Mouse (Mus musculus) embryonic facial prominence, embryonic 10.5 days (tissue): Measurements from ENCODE around the gene Nes. TPM values are rescaled to one million over a fixed set of nuclear protein-coding genes. Genes with fewer than 3 reads are reported as not detected.

Experiments
- DNase-seq: peaks from one replicate; pipeline ENCODE4 v3.0.0-alpha.2; 2017; ENCODE audit warnings: low spot score
- H3K27ac ChIP-seq: fragments of 300-500 bp; sonication (generic); replicated peaks from 2 replicates; pipeline ENCODE4 v1.5.1; 2016; ENCODE audit warnings: mild to moderate bottlenecking
- H3K27me3 ChIP-seq: fragments of 300-500 bp; sonication (generic); replicated peaks from 2 replicates; pipeline ENCODE4 v1.6.1; 2016; ENCODE audit warnings: low read depth, mild to moderate bottlenecking; ENCODE audit not compliant: poor library complexity, severe bottlenecking
- H3K36me3 ChIP-seq: fragments of 300-500 bp; sonication (generic); replicated peaks from 2 replicates; pipeline ENCODE4 v1.6.1; 2016; ENCODE audit warnings: mild to moderate bottlenecking, moderate library complexity
- H3K4me1 ChIP-seq: fragments of 300-500 bp; sonication (generic); 2 replicates; pipeline ENCODE4 v1.6.1; 2016
- H3K4me3 ChIP-seq: fragments of 300-500 bp; sonication (generic); 2 replicates; pipeline ENCODE4 v1.5.1; 2016; ENCODE audit warnings: mild to moderate bottlenecking, moderate library complexity
- H3K9me3 ChIP-seq: fragments of 300-500 bp; sonication (generic); 2 replicates; pipeline ENCODE4 v1.6.1; 2016; ENCODE audit warnings: mild to moderate bottlenecking
- WGBS: fragments of 180-500 bp; shearing (Covaris S2); methylation state at CpG from one replicate; pipeline ENCODE4 v1.1.7; 2016; 5-methylcytosine and 5-hydroxymethylcytosine counted together
- polyA plus RNA-seq: library from polyadenylated mRNA; unstranded; fragments of >200 nt; fragmentation: Nextera tagmentation; extraction: Ambion mirVana; gene quantifications from 2 replicates; pipeline ENCODE4 v1.2.1, GENCODE M21; 2016

Nes gene
- 35.3 and 46.2 TPM in 2 replicates for polyA plus RNA-seq

DNA sequence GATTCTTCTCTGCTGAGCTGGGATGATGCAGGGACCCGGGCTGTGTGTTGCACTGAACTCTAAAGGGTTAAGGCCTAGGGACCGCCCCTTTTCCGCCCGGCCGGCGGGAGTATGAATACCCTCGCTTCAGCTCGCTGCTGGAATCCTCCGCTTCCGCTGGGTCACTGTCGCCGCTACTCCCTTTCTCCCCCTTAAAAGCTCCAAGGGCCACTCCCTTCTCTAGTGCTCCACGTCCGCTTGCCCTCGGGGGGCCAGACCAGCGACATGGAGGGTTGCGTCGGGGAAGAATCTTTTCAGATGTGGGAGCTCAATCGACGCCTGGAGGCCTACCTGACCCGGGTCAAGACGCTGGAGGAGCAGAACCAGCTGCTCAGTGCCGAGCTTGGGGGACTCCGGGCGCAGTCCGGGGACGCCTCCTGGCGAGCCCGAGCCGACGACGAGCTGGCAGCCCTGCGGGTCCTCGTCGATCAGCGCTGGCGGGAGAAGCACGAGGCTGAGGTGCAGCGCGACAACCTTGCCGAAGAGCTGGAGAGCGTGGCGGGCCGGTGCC, at the start of gene Nes:
Gene Nes, plus strand, starts transcription at position 140 of the 550 bp plus-strand sequence.
- Histone ChIP-seq H3K9me3 (no peaks in the 10 kb centered on the region), H3K4me3 (peak within 1 kb of the TSS; percentile 77), H3K4me1 (peaks cover 56% of the 10 kb centered on the region), H3K27me3 (peaks cover 44% of the 10 kb centered on the region), H3K36me3 (peaks cover 26% of the 10 kb centered on the region), H3K27ac (peak within 1 kb of the TSS; percentile 84)
- peak; percentile 91 for DNase-seq
- under 1% methylated on average over 44 of the region's 44 CpGs for WGBS

DNA sequence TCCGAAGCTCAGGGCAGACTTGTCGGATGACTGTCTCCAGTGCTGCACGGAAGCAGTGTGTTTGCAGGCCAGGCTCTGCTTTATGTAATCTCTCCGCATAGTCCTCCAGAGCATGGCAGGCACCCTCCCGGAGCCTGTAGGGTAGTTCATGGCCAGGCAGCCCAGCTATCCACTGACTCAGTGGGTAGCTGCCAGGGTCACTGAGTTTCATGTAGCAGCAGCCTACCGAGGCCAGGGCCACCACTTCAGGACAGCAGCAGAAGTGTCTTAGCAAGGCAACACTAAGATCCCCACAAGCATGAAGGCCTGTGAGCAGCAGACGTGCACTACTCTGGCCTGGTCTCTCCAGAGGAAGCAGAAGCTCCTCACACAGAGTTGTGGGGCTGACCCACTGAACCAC, 45.9 kb upstream of the Nes start:
- no peak for DNase-seq
- Histone ChIP-seq H3K4me1 (peaks cover 19% of the 10 kb centered on the region), H3K36me3 (peaks cover 65% of the 10 kb centered on the region), H3K27me3 (no peaks in the 10 kb centered on the region), H3K27ac (no peak overlapping the region), H3K9me3 (no peaks in the 10 kb centered on the region), H3K4me3 (no peak overlapping the region)
- WGBS: 90% methylated on average over 7 of the region's 7 CpGs

DNA sequence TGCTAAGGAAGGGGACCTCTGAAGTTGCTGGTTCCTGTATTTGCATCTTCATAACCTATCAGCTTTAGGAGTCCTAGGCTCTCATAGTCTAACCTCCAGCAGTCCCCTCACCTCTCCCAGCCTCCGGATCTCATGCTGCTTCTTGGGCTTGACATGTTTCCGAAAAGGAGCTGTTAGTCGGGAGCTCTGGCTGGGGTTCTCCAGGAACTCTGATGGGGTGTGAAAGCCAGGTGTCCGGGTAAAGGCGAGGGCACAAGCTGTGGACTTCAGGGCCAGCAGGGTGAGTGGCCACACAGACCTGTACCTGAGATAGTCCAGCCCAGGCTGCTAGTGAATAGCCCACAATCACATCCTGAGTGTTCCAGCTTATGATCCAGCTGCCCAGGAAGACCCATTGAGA, 43.4 kb upstream of the Nes start:
- Histone ChIP-seq H3K36me3 (peaks cover 69% of the 10 kb centered on the region), H3K4me1 (peaks cover 32% of the 10 kb centered on the region), H3K27me3 (no peaks in the 10 kb centered on the region), H3K4me3 (no peak overlapping the region), H3K27ac (no peak overlapping the region), H3K9me3 (no peaks in the 10 kb centered on the region)
- DNase-seq: no peak
- WGBS: 95% methylated on average over 5 of the region's 5 CpGs

DNA sequence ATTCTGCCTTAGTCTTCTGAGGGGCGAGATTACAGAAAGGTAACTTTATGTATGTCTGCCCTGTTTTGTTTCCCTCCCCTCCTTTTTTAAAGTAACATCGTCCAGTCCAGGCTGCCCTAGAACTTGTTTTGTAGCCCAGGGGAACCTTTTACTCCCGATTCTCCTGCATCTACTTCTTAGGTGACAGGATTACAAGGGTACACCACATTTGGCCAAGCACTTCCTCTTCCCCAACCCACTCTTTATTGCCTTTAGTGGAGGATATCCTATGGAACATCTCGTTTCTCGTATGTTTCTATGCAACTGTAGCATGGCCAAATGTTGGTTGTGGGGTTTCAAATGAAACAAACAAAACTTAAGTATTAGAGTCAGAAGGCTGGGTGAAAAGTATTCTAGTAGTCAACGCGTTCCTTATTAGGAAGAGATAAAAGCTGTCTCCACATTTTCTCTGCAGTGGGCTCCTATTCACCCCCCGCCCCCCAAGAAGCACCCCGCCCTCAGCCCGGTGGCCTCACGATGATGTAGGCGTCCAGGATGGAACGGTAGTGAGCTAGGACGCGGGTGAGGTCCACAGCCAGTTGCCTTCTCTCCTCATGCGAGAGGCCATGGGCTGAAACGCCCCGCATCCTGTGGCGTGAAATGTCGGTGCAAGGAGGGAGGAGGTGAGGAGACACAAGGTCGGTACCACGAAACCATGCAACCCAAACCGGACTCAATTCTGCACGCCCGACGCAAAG, 41.4 kb upstream of the Nes start:
- Histone ChIP-seq H3K27me3 (no peaks in the 10 kb centered on the region), H3K27ac (peak overlapping the region; percentile 95), H3K36me3 (peaks cover 69% of the 10 kb centered on the region), H3K4me3 (peak overlapping the region; percentile 96), H3K4me1 (peaks cover 37% of the 10 kb centered on the region), H3K9me3 (no peaks in the 10 kb centered on the region)
- no peak for DNase-seq
- WGBS: 9% methylated on average over 26 of the region's 26 CpGs

DNA sequence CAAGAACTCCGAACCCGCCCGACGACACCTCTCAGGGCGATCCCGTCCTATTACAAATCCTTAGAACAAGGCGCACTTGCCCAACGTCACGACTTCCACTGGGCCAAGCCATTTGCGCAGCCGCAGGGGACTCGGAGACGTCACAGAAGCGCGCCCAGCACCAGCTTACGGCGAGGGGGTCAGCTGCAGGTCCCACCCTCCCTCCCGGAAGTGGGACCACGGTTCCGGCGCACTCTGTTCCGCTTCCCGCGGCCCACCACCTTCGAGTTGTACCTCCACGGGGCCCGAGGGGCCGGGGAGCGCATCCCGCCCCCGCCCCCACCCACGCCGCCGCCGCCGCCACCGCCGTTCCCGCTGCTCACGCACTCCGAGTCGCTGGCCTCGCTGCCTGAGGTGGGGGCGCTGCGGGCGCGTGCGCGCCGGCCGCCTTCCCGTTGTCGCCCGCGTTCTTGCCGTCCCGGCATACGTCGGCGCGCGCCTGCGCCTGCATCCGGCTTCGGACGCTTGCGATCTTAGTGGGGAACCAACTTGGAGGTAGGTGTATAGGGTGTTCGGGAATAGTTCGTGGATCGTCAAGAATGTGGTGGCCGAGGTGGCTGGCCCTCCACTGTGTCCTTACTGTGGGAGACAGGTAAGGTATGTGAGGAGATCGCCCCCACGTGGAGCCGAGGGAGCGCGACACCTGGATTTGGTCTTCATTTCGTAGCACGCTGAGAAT, 40.6 kb upstream of the Nes start, which contains the start of the genes Isg20l2 and Rrnad1:
Gene Isg20l2, plus strand, starts transcription at position 237 of the 718 bp plus-strand sequence.
Gene Rrnad1, minus strand, starts transcription at position 640 of the 718 bp plus-strand sequence.
- no peaks in the 10 kb centered on the region for H3K9me3 ChIP-seq
- DNase-seq: peak; percentile 98
- H3K27ac ChIP-seq: peak within 1 kb of the TSS; percentile 95
- peaks cover 40% of the 10 kb centered on the region for H3K4me1 ChIP-seq
- no peaks in the 10 kb centered on the region for H3K27me3 ChIP-seq
- H3K4me3 ChIP-seq: peak within 1 kb of the TSS; percentile 96
- peaks cover 69% of the 10 kb centered on the region for H3K36me3 ChIP-seq
- under 1% methylated on average over 78 of the region's 78 CpGs for WGBS

DNA sequence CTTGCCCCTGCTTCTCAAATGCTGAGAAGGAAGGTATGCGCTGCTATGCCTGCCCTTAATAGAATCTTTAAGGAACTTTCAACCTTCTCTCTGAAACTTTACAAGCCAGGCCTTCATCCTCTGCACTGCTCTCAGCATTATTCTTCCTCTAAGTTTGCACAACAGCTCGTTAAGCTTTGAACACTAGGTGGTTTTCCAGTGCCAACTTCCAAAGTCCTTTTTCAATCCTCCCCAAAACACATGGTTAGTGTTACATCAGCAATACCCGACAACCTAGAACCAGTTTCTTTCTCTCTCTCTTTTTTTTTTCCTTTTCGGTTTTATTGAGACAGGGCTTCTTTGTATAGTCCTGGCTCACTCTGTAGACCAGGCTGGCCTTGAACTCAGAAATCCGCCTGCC, 36.9 kb upstream of the Nes start:
- H3K36me3 ChIP-seq: peaks cover 80% of the 10 kb centered on the region
- no peak overlapping the region for H3K4me3 ChIP-seq
- WGBS: 84% methylated on average over 5 of the region's 5 CpGs
- H3K27ac ChIP-seq: no peak overlapping the region
- no peak for DNase-seq
- H3K9me3 ChIP-seq: no peaks in the 10 kb centered on the region
- H3K4me1 ChIP-seq: peaks cover 39% of the 10 kb centered on the region
- H3K27me3 ChIP-seq: no peaks in the 10 kb centered on the region

DNA sequence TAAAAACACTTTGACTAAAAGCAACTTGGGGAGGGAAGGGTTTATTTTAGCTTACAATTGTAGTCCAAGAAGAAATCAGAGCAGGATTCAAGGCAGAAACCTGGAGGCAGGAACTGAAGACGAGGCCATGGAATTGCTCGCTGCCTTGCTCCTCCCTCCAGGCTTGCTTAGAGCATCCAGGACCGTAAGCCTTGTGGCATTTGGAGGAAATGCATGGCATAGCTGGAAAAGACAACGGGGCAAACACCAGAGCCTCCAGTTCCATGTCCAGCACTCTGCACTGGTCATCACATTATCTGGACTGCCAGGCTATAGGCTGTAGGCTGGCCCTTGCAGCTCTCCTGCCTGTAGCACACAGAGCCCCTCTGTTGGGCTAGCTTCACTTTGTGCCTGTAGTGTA, 36.4 kb upstream of the Nes start:
- WGBS: 75% methylated on average over 4 of the region's 4 CpGs
- H3K27me3 ChIP-seq: no peaks in the 10 kb centered on the region
- DNase-seq: no peak
- 0 out of 2 replicates have a peak overlapping the region, but pooled peaks have one; percentile 3 for H3K4me3 ChIP-seq
- H3K9me3 ChIP-seq: no peaks in the 10 kb centered on the region
- peaks cover 84% of the 10 kb centered on the region for H3K36me3 ChIP-seq
- H3K4me1 ChIP-seq: peaks cover 35% of the 10 kb centered on the region
- no peak overlapping the region for H3K27ac ChIP-seq

DNA sequence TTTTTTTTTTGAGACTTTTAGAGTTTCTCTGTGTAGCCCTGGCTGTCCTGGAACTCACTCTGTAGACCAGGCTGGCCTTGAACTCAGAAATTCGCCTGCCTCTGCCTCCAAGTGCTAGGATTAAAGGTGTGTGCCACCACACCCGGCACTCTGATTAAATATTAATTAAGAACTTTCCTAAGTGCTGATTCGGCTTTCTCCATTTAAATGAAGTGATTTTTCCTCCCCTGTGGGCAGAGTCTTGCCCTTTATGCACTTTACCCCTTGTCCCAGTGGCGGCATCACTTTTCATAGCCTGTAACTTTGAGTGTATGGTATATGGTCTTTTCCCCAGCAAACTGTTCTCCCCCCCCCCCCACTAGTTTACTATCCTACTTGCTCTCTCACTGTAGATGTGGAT, 35.7 kb upstream of the Nes start:
- 80% methylated on average over 4 of the region's 4 CpGs for WGBS
- Histone ChIP-seq H3K36me3 (peaks cover 91% of the 10 kb centered on the region), H3K27me3 (no peaks in the 10 kb centered on the region), H3K9me3 (no peaks in the 10 kb centered on the region), H3K4me3 (no peak overlapping the region), H3K4me1 (peaks cover 31% of the 10 kb centered on the region), H3K27ac (no peak overlapping the region)
- DNase-seq: no peak

DNA sequence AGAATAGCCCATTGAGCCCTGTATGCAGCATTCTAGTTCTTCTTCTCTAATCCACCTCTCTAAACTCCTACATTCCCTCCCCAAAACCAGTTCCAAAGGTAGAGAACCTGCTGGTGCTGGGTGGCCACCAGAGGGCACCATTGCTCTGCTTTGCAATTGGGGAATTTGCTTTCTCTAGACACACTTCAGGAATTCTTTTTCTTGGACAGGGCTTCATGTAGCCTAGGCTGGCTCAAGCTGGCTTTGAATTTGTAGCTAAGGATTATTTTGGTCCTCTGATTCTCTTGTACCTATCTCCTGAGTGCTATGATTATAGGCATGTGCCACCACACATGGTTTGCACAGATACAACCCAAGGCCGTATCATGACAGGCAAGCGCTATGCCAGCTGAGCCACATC, 35.1 kb upstream of the Nes start:
- H3K27me3 ChIP-seq: no peaks in the 10 kb centered on the region
- peaks cover 29% of the 10 kb centered on the region for H3K4me1 ChIP-seq
- peak; percentile 89 for DNase-seq
- H3K36me3 ChIP-seq: peaks cover 97% of the 10 kb centered on the region
- 97% methylated on average over 2 of the region's 2 CpGs for WGBS
- peak overlapping the region; percentile 31; the same call in 1 of the 2 replicates for H3K27ac ChIP-seq
- H3K4me3 ChIP-seq: no peak overlapping the region
- H3K9me3 ChIP-seq: no peaks in the 10 kb centered on the region

DNA sequence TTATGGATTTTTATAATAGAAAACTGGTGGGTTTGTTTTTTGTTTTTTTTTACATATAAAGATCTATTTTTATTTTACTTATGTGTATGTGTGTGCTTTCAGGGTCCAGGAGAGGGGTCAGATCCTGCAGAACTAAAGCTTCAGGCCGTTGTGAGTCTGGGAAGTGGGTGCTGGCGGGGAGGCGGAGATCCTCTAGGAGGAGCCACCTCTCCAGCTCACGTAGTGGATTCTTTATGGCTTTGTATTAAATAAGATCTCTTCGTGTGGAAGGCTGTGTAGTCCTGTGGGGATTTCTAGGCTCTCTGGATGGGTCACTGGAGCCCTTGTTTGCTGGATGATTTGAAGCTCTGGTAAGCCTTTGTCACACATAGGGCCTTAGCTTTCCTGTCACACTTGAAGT, 30.3 kb upstream of the Nes start:
- Histone ChIP-seq H3K4me3 (no peak overlapping the region), H3K9me3 (no peaks in the 10 kb centered on the region), H3K4me1 (peaks cover 22% of the 10 kb centered on the region), H3K36me3 (peaks cover 89% of the 10 kb centered on the region), H3K27me3 (no peaks in the 10 kb centered on the region), H3K27ac (no peak overlapping the region)
- DNase-seq: no peak
- WGBS: 74% methylated on average over 5 of the region's 5 CpGs

DNA sequence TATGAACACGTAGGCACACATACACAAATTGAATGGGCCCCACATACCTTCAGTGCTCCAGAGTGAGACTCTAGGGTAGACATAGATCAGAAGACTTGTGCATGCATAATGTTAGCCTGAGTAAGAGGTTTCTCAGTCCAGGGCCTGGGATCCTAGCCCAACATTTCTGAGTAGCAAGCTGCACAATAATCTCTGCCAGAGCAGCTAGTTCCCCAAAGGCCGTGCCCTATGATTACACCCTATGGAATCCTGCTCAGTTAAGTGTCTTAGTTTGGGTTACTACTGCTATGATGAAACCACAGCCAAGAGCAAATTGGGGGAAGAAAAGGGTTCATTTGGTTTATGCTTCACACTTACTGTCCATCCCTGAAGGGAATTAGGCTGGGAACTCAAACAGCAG, 28.4 kb upstream of the Nes start:
- Histone ChIP-seq H3K4me3 (no peak overlapping the region), H3K27me3 (no peaks in the 10 kb centered on the region), H3K27ac (no peak overlapping the region), H3K36me3 (peaks cover 71% of the 10 kb centered on the region), H3K4me1 (peaks cover 35% of the 10 kb centered on the region), H3K9me3 (no peaks in the 10 kb centered on the region)
- WGBS: 92% methylated on average over 2 of the region's 2 CpGs
- DNase-seq: no peak

DNA sequence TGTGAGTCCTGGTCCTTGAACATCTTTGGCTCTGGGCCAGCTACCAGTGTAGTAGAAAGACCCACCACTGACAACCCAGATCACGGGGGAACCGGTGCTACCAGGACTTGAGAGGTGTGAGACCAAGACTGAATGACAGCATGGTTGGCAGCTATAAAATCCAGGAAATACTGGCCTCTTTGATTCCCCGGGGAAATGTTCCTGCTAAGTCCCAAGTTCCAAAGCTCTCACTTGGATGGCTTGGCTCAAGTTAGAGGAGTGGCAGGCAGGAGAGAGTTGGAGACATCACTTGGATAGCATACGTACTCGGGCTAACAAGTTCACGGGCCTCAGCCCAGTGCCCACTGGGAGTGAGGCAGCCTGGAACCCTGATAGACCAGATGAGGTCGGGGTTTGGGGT, 27.3 kb upstream of the Nes start:
- Histone ChIP-seq H3K27me3 (no peaks in the 10 kb centered on the region), H3K36me3 (peaks cover 59% of the 10 kb centered on the region), H3K4me1 (peaks cover 46% of the 10 kb centered on the region), H3K27ac (no peak overlapping the region; the same call in 1 of the 2 replicates), H3K4me3 (no peak overlapping the region), H3K9me3 (no peaks in the 10 kb centered on the region)
- no peak for DNase-seq
- WGBS: 85% methylated on average over 7 of the region's 7 CpGs
